Mouse (Mus musculus): ENCODE data around the gene Ranbp3. TPM values are rescaled to one million over a fixed set of nuclear protein-coding genes. Genes with fewer than 3 reads are reported as not detected.

Gene Ranbp3
- polyA plus RNA-seq, 1 experiment from 2014 or later: 109 TPM

DNA sequence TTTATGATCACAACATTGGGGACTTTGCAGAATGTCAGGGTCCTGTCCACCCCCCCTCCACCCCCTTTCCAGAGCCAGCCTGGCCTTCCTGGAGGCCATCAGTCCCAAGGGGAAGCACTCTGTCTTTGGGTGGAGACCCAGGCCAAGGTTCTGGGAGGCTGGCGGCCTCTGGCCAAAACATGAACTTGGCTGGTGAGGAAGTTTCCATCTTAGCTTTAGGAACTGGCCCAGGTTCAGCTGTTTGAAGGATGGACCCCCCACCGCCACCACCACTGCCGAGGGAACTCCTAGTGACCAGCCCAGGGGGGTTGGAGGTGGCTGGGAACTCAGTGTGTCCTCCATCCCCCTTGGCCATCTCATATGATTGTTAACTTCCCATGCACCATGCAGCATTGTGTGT is 88.0 kb downstream of the Ranbp3 start:
- ATAC-seq: no peak
- no peak overlapping the region for H3K9ac ChIP-seq (replicated peaks)
- 76% methylated on average over 3 of the region's 3 CpGs for WGBS
- H3K4me1 ChIP-seq (replicated peaks): peaks cover 44% of the 10 kb centered on the region
- no peak overlapping the region for H3K27ac ChIP-seq
- 0 out of 2 replicates have a peak overlapping the region, but pooled peaks have one; percentile 65 for H3K4me2 ChIP-seq (replicated peaks)
- H3K9me3 ChIP-seq: no peaks in the 10 kb centered on the region; the same call in 1 of the 2 replicates
- H3K27me3 ChIP-seq: peaks cover 54% of the 10 kb centered on the region
- H3K4me3 ChIP-seq (replicated peaks): no peak overlapping the region; the same call in 1 of the 2 replicates
- no peaks in the 10 kb centered on the region for H3K36me3 ChIP-seq

Other genes with a start within 250 kb of the Ranbp3 start
- gene Ptprs, start 196.8 kb upstream of the Ranbp3 start, polyA plus RNA-seq (2015; fragmentation: Nextera tagmentation; extraction: Ambion mirVana): 278 and 317 TPM in 2 replicates
- 0.17 TPM in 1 of 2 replicates, not detected in the other for gene Znrf4, start 160.9 kb upstream of the Ranbp3 start, polyA plus RNA-seq (2015; fragmentation: Nextera tagmentation; extraction: Ambion mirVana)
- 0.90 and 1.3 TPM in 2 replicates for gene Gm20219, start 118.9 kb upstream of the Ranbp3 start, polyA plus RNA-seq (2015; fragmentation: Nextera tagmentation; extraction: Ambion mirVana)
- gene Safb2, start 88.7 kb upstream of the Ranbp3 start, polyA plus RNA-seq (2015; fragmentation: Nextera tagmentation; extraction: Ambion mirVana): 74.1 and 89.0 TPM in 2 replicates
- 112 and 127 TPM in 2 replicates for gene Safb, start 88.5 kb upstream of the Ranbp3 start, polyA plus RNA-seq (2015; fragmentation: Nextera tagmentation; extraction: Ambion mirVana)
- gene 2410015M20Rik, start 63.5 kb upstream of the Ranbp3 start, polyA plus RNA-seq (2015; fragmentation: Nextera tagmentation; extraction: Ambion mirVana): 198 and 199 TPM in 2 replicates
- 1,197 and 1,215 TPM in 2 replicates for gene Rpl36, start 59.9 kb upstream of the Ranbp3 start, polyA plus RNA-seq (2015; fragmentation: Nextera tagmentation; extraction: Ambion mirVana)
- gene Lonp1, start 46.4 kb upstream of the Ranbp3 start, polyA plus RNA-seq (2015; fragmentation: Nextera tagmentation; extraction: Ambion mirVana): 40.9 and 43.4 TPM in 2 replicates
- 1.8 and 2.0 TPM in 2 replicates for gene Catsperd, start 45.2 kb upstream of the Ranbp3 start, polyA plus RNA-seq (2015; fragmentation: Nextera tagmentation; extraction: Ambion mirVana)
- 465 and 479 TPM in 2 replicates for gene Ndufa11, start 44.5 kb downstream of the Ranbp3 start, polyA plus RNA-seq (2015; fragmentation: Nextera tagmentation; extraction: Ambion mirVana)
- 15.5 and 18.2 TPM in 2 replicates for gene Vmac, start 44.7 kb downstream of the Ranbp3 start, polyA plus RNA-seq (2015; fragmentation: Nextera tagmentation; extraction: Ambion mirVana)
- 2.9 and 4.0 TPM in 2 replicates for gene Nrtn, start 84.2 kb downstream of the Ranbp3 start, polyA plus RNA-seq (2015; fragmentation: Nextera tagmentation; extraction: Ambion mirVana)
- gene Dus3l, start 91.5 kb downstream of the Ranbp3 start, polyA plus RNA-seq (2015; fragmentation: Nextera tagmentation; extraction: Ambion mirVana): 63.7 TPM in 2 replicates
- gene Prr22, start 97.0 kb downstream of the Ranbp3 start, polyA plus RNA-seq (2015; fragmentation: Nextera tagmentation; extraction: Ambion mirVana): 1.7 and 1.9 TPM in 2 replicates
- gene Rfx2, start 157.7 kb downstream of the Ranbp3 start, polyA plus RNA-seq (2015; fragmentation: Nextera tagmentation; extraction: Ambion mirVana): 4.0 and 6.3 TPM in 2 replicates
- gene Acsbg2, start 201.2 kb downstream of the Ranbp3 start, polyA plus RNA-seq (2015; fragmentation: Nextera tagmentation; extraction: Ambion mirVana): not detected in 2 replicates
- 0.43 and 0.74 TPM in 2 replicates for gene 1700061G19Rik, start 202.2 kb downstream of the Ranbp3 start, polyA plus RNA-seq (2015; fragmentation: Nextera tagmentation; extraction: Ambion mirVana)